Mouse (Mus musculus): ENCODE measurements at regions not wholly inside any gene's neighbourhood (a gene's known extent, or its start where the extent isn't known, plus 50 kb on each side); places are given as distances from the start of the nearest gene placed in this dataset.

- Histone ChIP-seq H3ac (ENCODE audit: control insufficient read depth, insufficient read length) (no peak overlapping the region), H3K79me2 (ENCODE audit: control insufficient read depth, insufficient read depth) (no peaks in the 10 kb centered on the region), H3K4me3 (no peak overlapping the region), H3K36me3 (ENCODE audit: control insufficient read depth, insufficient read depth) (no peaks in the 10 kb centered on the region), H3K27me3 (ENCODE audit: control insufficient read depth, insufficient read depth, insufficient read length) (no peaks in the 10 kb centered on the region), H3K4me2 (ENCODE audit: low read depth) (no peak overlapping the region)
- TF ChIP-seq E2F4 (IDR thresholded peaks at IDR 0.05; ENCODE audit: insufficient read depth) (no peak), SRF (IDR thresholded peaks at IDR 0.05; ENCODE audit: control insufficient read depth, insufficient read length, low read depth) (no peak), MAX (IDR thresholded peaks at IDR 0.05; ENCODE audit: low read depth) (no peak), USF1 (IDR thresholded peaks at IDR 0.05; ENCODE audit: low read depth) (no peak), POLR2A (IDR thresholded peaks at IDR 0.05; ENCODE audit: insufficient read length, low read depth) (no peak), MYOG (IDR thresholded peaks at IDR 0.05; ENCODE audit: control insufficient read depth in 1 of 3, insufficient read depth in 1 of 3, insufficient read length in 2 of 3, low read depth in 2 of 3) (no peak), TCF3 (IDR thresholded peaks at IDR 0.05; ENCODE audit: insufficient read length, low read depth) (no peak), REST (IDR thresholded peaks at IDR 0.05; ENCODE audit: insufficient read depth, insufficient read length) (no peak), CEBPB (IDR thresholded peaks at IDR 0.05; ENCODE audit: insufficient read depth, poor library complexity, severe bottlenecking) (no peak), TCF12 (IDR thresholded peaks at IDR 0.05; ENCODE audit: insufficient read depth, poor library complexity, severe bottlenecking) (no peak), POLR2AphosphoS2 (IDR thresholded peaks at IDR 0.05; ENCODE audit: insufficient read length, low read depth) (no peak), MYOD1 (IDR thresholded peaks at IDR 0.05; ENCODE audit: control insufficient read depth in 1 of 3, insufficient read length in 2 of 3, low read depth in 2 of 3) (no peak)
These were observed 533.0 kb downstream of the Prkd1 start for GRCm38 (mm10) chr12:50115855-50116254.

GRCm38 (mm10) chr12:50118346-50118745 lies 530.6 kb downstream of the Prkd1 start:
- no peak overlapping the region for H3K4me3 ChIP-seq
- TF ChIP-seq POLR2A (IDR thresholded peaks at IDR 0.05; ENCODE audit: insufficient read length, low read depth) (no peak), SRF (IDR thresholded peaks at IDR 0.05; ENCODE audit: control insufficient read depth, insufficient read length, low read depth) (no peak), TCF3 (IDR thresholded peaks at IDR 0.05; ENCODE audit: insufficient read length, low read depth) (no peak), POLR2AphosphoS2 (IDR thresholded peaks at IDR 0.05; ENCODE audit: insufficient read length, low read depth) (no peak), REST (IDR thresholded peaks at IDR 0.05; ENCODE audit: insufficient read depth, insufficient read length) (no peak), MYOD1 (IDR thresholded peaks at IDR 0.05; ENCODE audit: control insufficient read depth in 1 of 3, insufficient read length in 2 of 3, low read depth in 2 of 3) (no peak), USF1 (IDR thresholded peaks at IDR 0.05; ENCODE audit: low read depth) (no peak), MYOG (IDR thresholded peaks at IDR 0.05; ENCODE audit: control insufficient read depth in 1 of 3, insufficient read depth in 1 of 3, insufficient read length in 2 of 3, low read depth in 2 of 3) (no peak), E2F4 (IDR thresholded peaks at IDR 0.05; ENCODE audit: insufficient read depth) (no peak), CEBPB (IDR thresholded peaks at IDR 0.05; ENCODE audit: insufficient read depth, poor library complexity, severe bottlenecking) (no peak), MAX (IDR thresholded peaks at IDR 0.05; ENCODE audit: low read depth) (no peak), TCF12 (IDR thresholded peaks at IDR 0.05; ENCODE audit: insufficient read depth, poor library complexity, severe bottlenecking) (no peak)
- no peaks in the 10 kb centered on the region for H3K79me2 ChIP-seq (ENCODE audit: control insufficient read depth, insufficient read depth)
- no peaks in the 10 kb centered on the region for H3K36me3 ChIP-seq (ENCODE audit: control insufficient read depth, insufficient read depth)
- H3K4me2 ChIP-seq (ENCODE audit: low read depth): no peak overlapping the region
- H3K27me3 ChIP-seq (ENCODE audit: control insufficient read depth, insufficient read depth, insufficient read length): no peaks in the 10 kb centered on the region
- no peak overlapping the region for H3ac ChIP-seq (ENCODE audit: control insufficient read depth, insufficient read length)

GRCm38 (mm10) chr12:50122145-50122544 lies 526.8 kb downstream of the Prkd1 start:
- Histone ChIP-seq H3K27me3 (ENCODE audit: control insufficient read depth, insufficient read depth, insufficient read length) (no peaks in the 10 kb centered on the region), H3K4me2 (ENCODE audit: low read depth) (no peak overlapping the region), H3K4me3 (no peak overlapping the region), H3K79me2 (ENCODE audit: control insufficient read depth, insufficient read depth) (no peaks in the 10 kb centered on the region), H3ac (ENCODE audit: control insufficient read depth, insufficient read length) (no peak overlapping the region), H3K36me3 (ENCODE audit: control insufficient read depth, insufficient read depth) (no peaks in the 10 kb centered on the region)
- no peak for TF ChIP-seq POLR2AphosphoS2 (IDR thresholded peaks at IDR 0.05; ENCODE audit: insufficient read length, low read depth)
- no peak for TF ChIP-seq CEBPB (IDR thresholded peaks at IDR 0.05; ENCODE audit: insufficient read depth, poor library complexity, severe bottlenecking)
- no peak for TF ChIP-seq USF1 (IDR thresholded peaks at IDR 0.05; ENCODE audit: low read depth)
- TF ChIP-seq MAX (IDR thresholded peaks at IDR 0.05; ENCODE audit: low read depth): no peak
- TF ChIP-seq TCF3 (IDR thresholded peaks at IDR 0.05; ENCODE audit: insufficient read length, low read depth): no peak
- no peak for TF ChIP-seq SRF (IDR thresholded peaks at IDR 0.05; ENCODE audit: control insufficient read depth, insufficient read length, low read depth)
- no peak for TF ChIP-seq POLR2A (IDR thresholded peaks at IDR 0.05; ENCODE audit: insufficient read length, low read depth)
- TF ChIP-seq TCF12 (IDR thresholded peaks at IDR 0.05; ENCODE audit: insufficient read depth, poor library complexity, severe bottlenecking): no peak
- no peak for TF ChIP-seq REST (IDR thresholded peaks at IDR 0.05; ENCODE audit: insufficient read depth, insufficient read length)
- no peak for TF ChIP-seq MYOD1 (IDR thresholded peaks at IDR 0.05; ENCODE audit: control insufficient read depth in 1 of 3, insufficient read length in 2 of 3, low read depth in 2 of 3)
- TF ChIP-seq E2F4 (IDR thresholded peaks at IDR 0.05; ENCODE audit: insufficient read depth): no peak
- TF ChIP-seq MYOG (IDR thresholded peaks at IDR 0.05; ENCODE audit: control insufficient read depth in 1 of 3, insufficient read depth in 1 of 3, insufficient read length in 2 of 3, low read depth in 2 of 3): no peak

- Histone ChIP-seq H3K36me3 (ENCODE audit: control insufficient read depth, insufficient read depth) (no peaks in the 10 kb centered on the region), H3K27me3 (ENCODE audit: control insufficient read depth, insufficient read depth, insufficient read length) (no peaks in the 10 kb centered on the region), H3ac (ENCODE audit: control insufficient read depth, insufficient read length) (no peak overlapping the region), H3K4me3 (no peak overlapping the region), H3K4me2 (ENCODE audit: low read depth) (no peak overlapping the region), H3K79me2 (ENCODE audit: control insufficient read depth, insufficient read depth) (no peaks in the 10 kb centered on the region)
- TF ChIP-seq TCF12 (IDR thresholded peaks at IDR 0.05; ENCODE audit: insufficient read depth, poor library complexity, severe bottlenecking) (no peak), E2F4 (IDR thresholded peaks at IDR 0.05; ENCODE audit: insufficient read depth) (no peak), POLR2A (IDR thresholded peaks at IDR 0.05; ENCODE audit: insufficient read length, low read depth) (no peak), POLR2AphosphoS2 (IDR thresholded peaks at IDR 0.05; ENCODE audit: insufficient read length, low read depth) (no peak), CEBPB (IDR thresholded peaks at IDR 0.05; ENCODE audit: insufficient read depth, poor library complexity, severe bottlenecking) (no peak), TCF3 (IDR thresholded peaks at IDR 0.05; ENCODE audit: insufficient read length, low read depth) (no peak)
These were observed 525.9 kb downstream of the Prkd1 start for GRCm38 (mm10) chr12:50122971-50123370.

- no peak overlapping the region for H3K4me3 ChIP-seq
- no peaks in the 10 kb centered on the region for H3K79me2 ChIP-seq (ENCODE audit: control insufficient read depth, insufficient read depth)
- no peak for TF ChIP-seq TCF12 (IDR thresholded peaks at IDR 0.05; ENCODE audit: insufficient read depth, poor library complexity, severe bottlenecking)
- TF ChIP-seq CEBPB (IDR thresholded peaks at IDR 0.05; ENCODE audit: insufficient read depth, poor library complexity, severe bottlenecking): no peak
- no peak for TF ChIP-seq MYOG (IDR thresholded peaks at IDR 0.05; ENCODE audit: control insufficient read depth in 1 of 3, insufficient read depth in 1 of 3, insufficient read length in 2 of 3, low read depth in 2 of 3)
- no peak for TF ChIP-seq POLR2A (IDR thresholded peaks at IDR 0.05; ENCODE audit: insufficient read length, low read depth)
- TF ChIP-seq E2F4 (IDR thresholded peaks at IDR 0.05; ENCODE audit: insufficient read depth): no peak
- TF ChIP-seq REST (IDR thresholded peaks at IDR 0.05; ENCODE audit: insufficient read depth, insufficient read length): no peak
- TF ChIP-seq MAX (IDR thresholded peaks at IDR 0.05; ENCODE audit: low read depth): no peak
- no peak for TF ChIP-seq SRF (IDR thresholded peaks at IDR 0.05; ENCODE audit: control insufficient read depth, insufficient read length, low read depth)
- no peak for TF ChIP-seq POLR2AphosphoS2 (IDR thresholded peaks at IDR 0.05; ENCODE audit: insufficient read length, low read depth)
- TF ChIP-seq MYOD1 (IDR thresholded peaks at IDR 0.05; ENCODE audit: control insufficient read depth in 1 of 3, insufficient read length in 2 of 3, low read depth in 2 of 3): no peak
- no peak for TF ChIP-seq USF1 (IDR thresholded peaks at IDR 0.05; ENCODE audit: low read depth)
- no peak for TF ChIP-seq TCF3 (IDR thresholded peaks at IDR 0.05; ENCODE audit: insufficient read length, low read depth)
- H3K27me3 ChIP-seq (ENCODE audit: control insufficient read depth, insufficient read depth, insufficient read length): no peaks in the 10 kb centered on the region
- H3ac ChIP-seq (ENCODE audit: control insufficient read depth, insufficient read length): no peak overlapping the region
- H3K36me3 ChIP-seq (ENCODE audit: control insufficient read depth, insufficient read depth): no peaks in the 10 kb centered on the region
- no peak overlapping the region for H3K4me2 ChIP-seq (ENCODE audit: low read depth)
These were observed 490.8 kb downstream of the Prkd1 start for GRCm38 (mm10) chr12:50158143-50158542.
